Mouse (Mus musculus) megakaryocyte progenitor cell, adult 5-6 weeks (primary cell): ENCODE results near the gene Mtmr11. TPM values are rescaled to one million over a fixed set of nuclear protein-coding genes. Genes with fewer than 3 reads are reported as not detected.
"Not testable (repeated sequence)": the region's sequence is repeated elsewhere in the genome, so short reads cannot be mapped to it uniquely, and the experiment has no call there.

Source experiments
- ATAC-seq: replicated peaks from 2 replicates; pipeline ENCODE4 v1.8.0; 2016; ENCODE audit warnings: mild to moderate bottlenecking, moderate TSS enrichment, inconsistent platforms; ENCODE audit not compliant: poor library complexity
- total RNA-seq, 2 experiments: library from RNA; stranded (forward) in 1 of 2; stranded (reverse) in 1 of 2; fragments of 157-497, 149-512 nt in 1 of 2; fragments of 200-1000 nt in 1 of 2; gene quantifications; 2 replicates each; pipeline versions ENCODE4 v1.2.3 to v1.2.4; 2015 to 2017

The Mtmr11 gene
- total RNA-seq, 2 experiments from 2014 or later, result 0.08 TPM; not detected in 1

GRCm38 (mm10) chr3:96171583-96172196 is 9.9 kb downstream of the Mtmr11 start:
- ATAC-seq, result no peak

- ATAC-seq, result peak; percentile 95
Measured at GRCm38 (mm10) chr3:96172197-96173178, 10.7 kb downstream of the Mtmr11 start, which contains the start of gene Sf3b4. Gene Sf3b4 (plus strand): TSS chr3:96172332.

GRCm38 (mm10) chr3:96173185-96173584 is 11.4 kb downstream of the Mtmr11 start:
- ATAC-seq, result no peak

- not testable (repeated sequence) for ATAC-seq
Measured at GRCm38 (mm10) chr3:96174042-96174441, 12.2 kb downstream of the Mtmr11 start.

GRCm38 (mm10) chr3:96175251-96175650 is 13.4 kb downstream of the Mtmr11 start:
- ATAC-seq, result no peak

- ATAC-seq, result no peak
Measured at GRCm38 (mm10) chr3:96178427-96178826, 16.6 kb downstream of the Mtmr11 start.

GRCm38 (mm10) chr3:96178902-96179301 is 17.1 kb downstream of the Mtmr11 start:
- ATAC-seq, result no peak

GRCm38 (mm10) chr3:96179531-96179930 is 17.7 kb downstream of the Mtmr11 start:
- ATAC-seq, result no peak

GRCm38 (mm10) chr3:96180727-96181477 is 19.1 kb downstream of the Mtmr11 start, which contains the start of gene Sv2a:
Gene Sv2a (plus strand): TSS chr3:96181151.
- peak; percentile 53 for ATAC-seq

- no peak for ATAC-seq
Measured at GRCm38 (mm10) chr3:96181510-96182381, 19.9 kb downstream of the Mtmr11 start.

GRCm38 (mm10) chr3:96182382-96182776 is 20.6 kb downstream of the Mtmr11 start:
- ATAC-seq, result peak; percentile 23; the same call in 1 of the 2 replicates

- ATAC-seq, result no peak
Measured at GRCm38 (mm10) chr3:96192977-96193376, 31.2 kb downstream of the Mtmr11 start.

- ATAC-seq, result peak; percentile 14
Measured at GRCm38 (mm10) chr3:96194966-96195365, 33.2 kb downstream of the Mtmr11 start.

GRCm38 (mm10) chr3:96195616-96196313 is 34.0 kb downstream of the Mtmr11 start:
- ATAC-seq, result no peak

GRCm38 (mm10) chr3:96196437-96197128 is 34.8 kb downstream of the Mtmr11 start:
- no peak for ATAC-seq

- ATAC-seq, result peak; percentile 77
Measured at GRCm38 (mm10) chr3:96197129-96197749, 35.4 kb downstream of the Mtmr11 start.

GRCm38 (mm10) chr3:96198181-96198580 is 36.4 kb downstream of the Mtmr11 start:
- peak; percentile 43 for ATAC-seq

- ATAC-seq, result not testable (repeated sequence)
Measured at GRCm38 (mm10) chr3:96198601-96199251, 36.9 kb downstream of the Mtmr11 start.
